ENCODE assay signal across 1 mouse cellular context in the genomic region with DNA sequence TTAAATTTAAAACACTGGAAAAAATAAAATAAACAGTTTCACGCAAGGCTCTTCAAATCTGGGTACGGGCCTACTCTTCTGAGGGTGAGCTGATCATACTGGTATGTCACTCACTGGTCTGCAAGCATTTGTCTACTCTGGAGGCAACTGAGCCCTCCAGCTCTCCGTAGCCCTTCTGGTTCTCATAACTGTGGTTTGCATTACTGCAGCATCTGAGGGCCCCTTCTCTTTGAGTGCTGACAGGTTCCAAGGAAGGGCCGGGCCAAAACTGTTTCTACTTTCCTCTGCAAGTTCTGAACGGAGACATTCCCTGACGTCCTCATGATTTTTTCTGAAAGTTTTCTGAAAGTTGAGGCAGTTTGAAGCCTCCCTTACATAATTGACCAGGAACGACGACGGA.
TF ChIP-seq lines count a peak whose summit lies in the region.

No protein-coding gene starts in this region.

TF ChIP-seq in myocyte, 11 proteins besides CTCF, POLR2A, EP300 and RAD21 (continued from another document):
- peak; percentile 31 to 68 (median 42) for TF ChIP-seq MYOD1 (IDR thresholded peaks at IDR 0.05; ENCODE audit: control insufficient read depth in 1 of 3, insufficient read length in 2 of 3, low read depth in 2 of 3)
- no peak for TF ChIP-seq SRF (IDR thresholded peaks at IDR 0.05; ENCODE audit: control insufficient read depth, insufficient read length, low read depth)
- no peak for TF ChIP-seq USF1 (IDR thresholded peaks at IDR 0.05; ENCODE audit: low read depth)
- TF ChIP-seq TCF12 (IDR thresholded peaks at IDR 0.05; ENCODE audit: insufficient read depth, poor library complexity, severe bottlenecking): no peak
TF ChIP-seq in myocyte: peak in this region for 2.
